In the genomic region with DNA sequence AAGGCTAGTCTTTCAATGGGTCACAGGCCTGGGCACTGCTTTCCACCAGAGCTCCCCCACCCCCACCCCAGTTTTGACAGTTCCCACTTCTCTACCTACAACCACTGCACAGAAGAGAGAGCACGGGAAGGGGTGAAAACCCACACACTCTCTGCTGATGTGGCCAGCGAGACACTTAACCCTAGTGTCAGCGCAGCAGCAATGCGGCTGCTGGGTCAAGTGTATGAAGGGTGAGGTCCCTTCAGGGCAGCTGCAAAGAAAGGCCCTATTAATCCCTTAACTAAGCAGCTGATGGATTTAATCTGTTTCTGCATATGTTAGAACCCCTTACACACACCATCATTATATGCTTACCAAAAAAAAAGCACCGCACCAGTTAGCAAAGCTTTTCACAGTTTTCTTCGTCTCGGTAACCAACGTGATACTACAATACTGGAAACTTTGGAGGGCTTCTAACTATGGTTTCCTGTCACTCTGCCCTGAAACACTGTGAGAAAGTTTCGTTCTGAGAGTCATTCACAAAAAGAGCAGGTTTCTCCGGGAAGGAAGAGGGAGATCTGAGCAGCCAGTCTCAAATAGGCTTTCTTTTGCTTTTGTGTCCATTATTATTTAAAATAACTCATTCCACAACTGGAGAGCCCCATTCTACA, we compare ENCODE assay signal across 11 mouse cellular contexts.
DNase-seq lines count a peak whose midpoint lies in the region; ATAC-seq lines count a peak whose summit lies in the region.
"Had no signal": no experiment of that assay in that cellular context is flagged by ENCODE, and none has a peak within 500 bp of the region (broad histone marks: within the 10 kb centered on the region; RNA-seq: fewer than 3 reads in every experiment).

No protein-coding gene starts in this region.

- H3K4me1 ChIP-seq in heart, embryonic 10.5 days, result peaks cover 85% of the 10 kb centered on the region
- H3K4me1 ChIP-seq in midbrain, embryonic 11.5 days (ENCODE audit: control insufficient read depth, insufficient read depth, low read length), result peaks cover 48% of the 10 kb centered on the region
- peaks cover 34% of the 10 kb centered on the region for H3K4me1 ChIP-seq in midbrain, embryonic 15.5 days
- peaks cover 19% of the 10 kb centered on the region for H3K4me1 ChIP-seq in intestine, embryonic 16.5 days (ENCODE audit: control insufficient read depth, insufficient read depth, low read length)
- H3K4me1 ChIP-seq in stomach, embryonic 16.5 days (ENCODE audit: control insufficient read depth, insufficient read depth, low read length), result peaks cover 24% of the 10 kb centered on the region

- H3K4me3 ChIP-seq in heart, embryonic 10.5 days, result peak overlapping the region; percentile 61
- peak overlapping the region; percentile 5; the same call in 1 of the 2 replicates for H3K4me3 ChIP-seq in midbrain, embryonic 11.5 days (ENCODE audit: low read depth, low read length)
- H3K4me3 ChIP-seq in midbrain, embryonic 15.5 days, result no peak overlapping the region
- H3K4me3 ChIP-seq in intestine, embryonic 16.5 days (ENCODE audit: low read length), result peak overlapping the region; percentile 15
- H3K4me3 ChIP-seq in stomach, embryonic 16.5 days (replicated peaks; ENCODE audit: low read length), result peak overlapping the region; percentile 10; the same call in 1 of the 2 replicates

- no peaks in the 10 kb centered on the region for H3K27me3 ChIP-seq in heart, embryonic 10.5 days (ENCODE audit: insufficient read depth, poor library complexity, severe bottlenecking)
- H3K27me3 ChIP-seq in midbrain, embryonic 11.5 days (ENCODE audit: control insufficient read depth, insufficient read depth, low read length), result peaks cover 3% of the 10 kb centered on the region
- H3K27me3 ChIP-seq in midbrain, embryonic 15.5 days (replicated peaks), result no peaks in the 10 kb centered on the region
- no peaks in the 10 kb centered on the region for H3K27me3 ChIP-seq in intestine, embryonic 16.5 days (replicated peaks; ENCODE audit: control insufficient read depth, insufficient read depth, low read length)
- no peaks in the 10 kb centered on the region for H3K27me3 ChIP-seq in stomach, embryonic 16.5 days (ENCODE audit: control insufficient read depth, insufficient read depth, low read length)

- no peak overlapping the region for H3K9ac ChIP-seq in midbrain, embryonic 11.5 days (ENCODE audit: low read length)
- H3K9ac ChIP-seq in midbrain, embryonic 15.5 days, result no peak overlapping the region
- H3K9ac ChIP-seq in intestine, embryonic 16.5 days (ENCODE audit: low read depth, low read length), result no peak overlapping the region
- H3K9ac ChIP-seq in stomach, embryonic 16.5 days (ENCODE audit: low read length), result 0 out of 2 replicates have a peak overlapping the region, but pooled peaks have one; percentile 23

- peak overlapping the region; percentile 74 for H3K27ac ChIP-seq in heart, embryonic 10.5 days
- peak overlapping the region; percentile 52 for H3K27ac ChIP-seq in midbrain, embryonic 11.5 days (ENCODE audit: low read depth, low read length)
- H3K27ac ChIP-seq in midbrain, embryonic 15.5 days, result no peak overlapping the region
- 0 out of 2 replicates have a peak overlapping the region, but pooled peaks have one; percentile 7 for H3K27ac ChIP-seq in intestine, embryonic 16.5 days (ENCODE audit: low read length)
- peak overlapping the region; percentile 61 for H3K27ac ChIP-seq in stomach, embryonic 16.5 days (ENCODE audit: low read length)

- peak overlapping the region; percentile 28 for H3K4me2 ChIP-seq in midbrain, embryonic 11.5 days
- H3K4me2 ChIP-seq in midbrain, embryonic 15.5 days, result no peak overlapping the region; the same call in 1 of the 2 replicates
- H3K4me2 ChIP-seq in intestine, embryonic 16.5 days (ENCODE audit: low read depth, low read length), result peak overlapping the region; percentile 37
- peak overlapping the region; percentile 17 for H3K4me2 ChIP-seq in stomach, embryonic 16.5 days (ENCODE audit: low read depth, low read length)

- DNase-seq in heart, embryonic 10.5 days (ENCODE audit: low spot score), result no peak
- DNase-seq in heart, adult 8-10 months (ENCODE audit: low spot score), result no peak
- peak; percentile 93 for DNase-seq in midbrain, embryonic 11.5 days (ENCODE audit: low spot score, missing footprints)
- DNase-seq in left cerebral cortex, adult 18-20 months (ENCODE audit: low spot score in 2 of 2), result no peak
- no peak for DNase-seq in layer of hippocampus, adult 18-20 months (ENCODE audit: low spot score in 2 of 2)
- DNase-seq: cerebellum, postnatal 14 days; layer of hippocampus, adult 9-11 months; right cerebral cortex, postnatal 14 days had no signal

- 23% methylated on average over 10 of the region's 10 CpGs for WGBS in heart, embryonic 10.5 days
- 16% methylated on average over 10 of the region's 10 CpGs for WGBS in midbrain, embryonic 11.5 days
- 15% methylated on average over 10 of the region's 10 CpGs for WGBS in midbrain, embryonic 15.5 days
- 34% methylated on average over 10 of the region's 10 CpGs for WGBS in intestine, embryonic 16.5 days
- 28% methylated on average over 10 of the region's 10 CpGs for WGBS in stomach, embryonic 16.5 days

- ATAC-seq in midbrain, embryonic 11.5 days (ENCODE audit: low FRiP score), result peak; percentile 85
- no peak; the same call in 1 of the 2 replicates for ATAC-seq in midbrain, embryonic 15.5 days (replicated peaks)
- no peak for ATAC-seq in intestine, embryonic 16.5 days
- ATAC-seq in stomach, embryonic 16.5 days (ENCODE audit: insufficient read depth, low FRiP score), result no peak

- no peaks in the 10 kb centered on the region for H3K9me3 ChIP-seq in heart, embryonic 10.5 days
- H3K9me3 ChIP-seq in midbrain, embryonic 11.5 days (ENCODE audit: control insufficient read depth, low read length), result no peaks in the 10 kb centered on the region
- H3K9me3 ChIP-seq in midbrain, embryonic 15.5 days, result no peaks in the 10 kb centered on the region
- no peaks in the 10 kb centered on the region for H3K9me3 ChIP-seq in intestine, embryonic 16.5 days (ENCODE audit: control insufficient read depth, low read length)
- H3K9me3 ChIP-seq in stomach, embryonic 16.5 days (replicated peaks; ENCODE audit: control insufficient read depth, low read length), result no peaks in the 10 kb centered on the region

- H3K36me3 ChIP-seq in heart, embryonic 10.5 days, result 0 out of 2 replicates have a peak, but pooled peaks cover 6% of the 10 kb centered on the region
- no peaks in the 10 kb centered on the region for H3K36me3 ChIP-seq in midbrain, embryonic 11.5 days (ENCODE audit: control insufficient read depth, insufficient read depth, low read length)
- no peaks in the 10 kb centered on the region for H3K36me3 ChIP-seq in midbrain, embryonic 15.5 days (replicated peaks)
- no peaks in the 10 kb centered on the region for H3K36me3 ChIP-seq in intestine, embryonic 16.5 days (ENCODE audit: control insufficient read depth, insufficient read depth, low read length)
- H3K36me3 ChIP-seq in stomach, embryonic 16.5 days (ENCODE audit: control insufficient read depth, insufficient read depth, low read length), result no peaks in the 10 kb centered on the region
